Mouse (Mus musculus) hindbrain, embryonic 15.5 days (tissue): ENCODE measurements around the gene Lemd1. TPM values are rescaled to one million over a fixed set of nuclear protein-coding genes. Genes with fewer than 3 reads are reported as not detected.
"Not testable (repeated sequence)": the region's sequence is repeated elsewhere in the genome, so short reads cannot be mapped to it uniquely, and the experiment has no call there.

Experiments
- ATAC-seq: fragments of 200-750 bp; cut with Nextera tagmentation; 2 replicates; pipeline ENCODE4 v1.8.0; 2017; ENCODE audit warnings: low read depth, moderate number of reproducible peaks, moderate TSS enrichment; ENCODE audit not compliant: low FRiP score
- H3K27ac ChIP-seq: fragments of 300-500 bp; sonication (generic); replicated peaks from 2 replicates; pipeline ENCODE4 v1.5.1; 2015; ENCODE audit warnings: mild to moderate bottlenecking, inconsistent platforms
- H3K27me3 ChIP-seq: fragments of 300-500 bp; sonication (generic); 2 replicates; pipeline ENCODE4 v1.6.1; 2015; ENCODE audit warnings: control low read depth, inconsistent platforms
- H3K36me3 ChIP-seq: fragments of 300-500 bp; sonication (generic); 2 replicates; pipeline ENCODE4 v1.6.1; 2015; ENCODE audit warnings: control low read depth, inconsistent platforms
- H3K4me1 ChIP-seq: fragments of 300-500 bp; sonication (generic); replicated peaks from 2 replicates; pipeline ENCODE4 v1.6.1; 2015; ENCODE audit warnings: control low read depth, inconsistent platforms
- H3K4me2 ChIP-seq: fragments of 300-500 bp; sonication (generic); 2 replicates; pipeline ENCODE4 v1.6.1; 2015; ENCODE audit warnings: moderate library complexity, mild to moderate bottlenecking, inconsistent platforms
- H3K4me3 ChIP-seq: fragments of 300-500 bp; sonication (generic); 2 replicates; pipeline ENCODE4 v1.5.1; 2015; ENCODE audit warnings: mild to moderate bottlenecking, inconsistent platforms
- H3K9ac ChIP-seq: fragments of 300-500 bp; sonication (generic); 2 replicates; pipeline ENCODE4 v1.6.1; 2015; ENCODE audit warnings: inconsistent platforms
- H3K9me3 ChIP-seq: fragments of 300-500 bp; sonication (generic); 2 replicates; pipeline ENCODE4 v1.6.1; 2016; ENCODE audit warnings: control low read depth, inconsistent platforms
- WGBS: fragments of 180-500 bp; shearing (Covaris S2); methylation state at CpG from one replicate; pipeline ENCODE4 v1.1.7; 2015; 5-methylcytosine and 5-hydroxymethylcytosine counted together
- polyA plus RNA-seq: library from polyadenylated mRNA; unstranded; fragments of >200 nt; fragmentation: Nextera tagmentation; extraction: Ambion mirVana; gene quantifications from 2 replicates; pipeline ENCODE4 v1.2.1, GENCODE M21; 2015

Lemd1 gene
- polyA plus RNA-seq, 1 experiment from 2014 or later = 16.2 TPM

DNA sequence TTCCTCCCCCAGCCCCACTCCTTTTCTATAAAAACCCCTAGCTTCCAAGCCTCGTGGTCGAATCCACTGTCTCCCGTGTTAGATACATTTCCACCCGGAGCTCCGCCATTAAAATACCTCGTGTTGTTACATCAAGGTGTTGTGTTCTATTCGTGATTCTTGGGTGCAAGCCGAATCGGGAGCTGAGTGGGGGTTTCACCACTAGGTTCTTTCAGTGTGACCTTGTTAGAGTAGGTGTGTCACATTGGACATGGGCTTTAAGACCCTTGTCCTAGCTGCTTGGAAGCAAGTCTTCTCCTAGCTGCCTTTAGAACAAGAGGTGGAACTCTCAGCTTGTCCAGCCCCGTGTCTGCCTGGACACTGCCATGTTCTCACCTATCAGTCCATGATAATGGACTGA is 74.7 kb downstream of the Lemd1 start:
- Histone ChIP-seq H3K27ac (no peak overlapping the region), H3K9ac (no peak overlapping the region), H3K9me3 (no peaks in the 10 kb centered on the region), H3K4me2 (no peak overlapping the region), H3K4me3 (no peak overlapping the region), H3K4me1 (peaks cover 12% of the 10 kb centered on the region), H3K36me3 (no peaks in the 10 kb centered on the region), H3K27me3 (no peaks in the 10 kb centered on the region)
- no peak for ATAC-seq
- 89% methylated on average over 10 of the region's 10 CpGs for WGBS

DNA sequence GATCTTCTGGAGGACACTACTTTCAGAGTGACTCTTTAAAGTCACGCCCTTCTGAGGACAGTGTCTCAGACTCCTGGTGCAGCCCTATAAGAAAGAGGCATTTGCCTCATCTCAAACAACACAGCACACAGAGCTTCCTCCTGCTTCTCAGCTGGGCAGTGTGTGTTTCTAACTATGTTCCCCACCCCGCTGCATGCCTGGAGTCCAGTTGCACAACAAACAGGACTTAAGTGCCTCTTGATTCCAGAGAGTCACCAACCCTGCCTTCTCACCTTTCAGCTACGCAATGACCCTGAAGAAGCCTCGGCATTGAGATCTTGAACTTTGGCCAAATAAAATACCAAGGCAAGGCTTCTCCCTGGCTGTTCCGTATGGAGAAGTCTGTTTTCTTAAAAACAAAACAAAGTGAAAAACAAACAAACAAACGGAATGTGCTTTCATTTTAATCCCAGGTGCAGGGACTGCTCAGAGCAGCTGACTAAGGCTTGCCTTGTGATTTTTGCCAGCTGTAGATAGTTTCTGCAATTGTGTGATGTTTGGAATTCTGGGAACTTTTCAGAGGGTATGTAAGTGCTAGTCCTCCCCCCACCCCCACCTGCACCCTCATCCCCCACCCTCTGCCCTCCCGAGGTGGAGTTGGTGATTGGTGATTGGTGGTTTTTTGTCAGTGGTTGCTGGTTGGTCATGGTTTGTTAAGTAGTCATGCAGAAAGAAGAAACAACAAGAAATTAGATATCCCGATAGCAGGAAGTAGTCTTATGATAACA is 75.7 kb downstream of the Lemd1 start:
- Histone ChIP-seq H3K4me2 (no peak overlapping the region), H3K9ac (no peak overlapping the region), H3K27me3 (no peaks in the 10 kb centered on the region), H3K4me1 (peaks cover 12% of the 10 kb centered on the region), H3K36me3 (no peaks in the 10 kb centered on the region), H3K9me3 (no peaks in the 10 kb centered on the region), H3K27ac (no peak overlapping the region), H3K4me3 (no peak overlapping the region)
- ATAC-seq = no peak
- 66% methylated on average over 8 of the region's 8 CpGs for WGBS

DNA sequence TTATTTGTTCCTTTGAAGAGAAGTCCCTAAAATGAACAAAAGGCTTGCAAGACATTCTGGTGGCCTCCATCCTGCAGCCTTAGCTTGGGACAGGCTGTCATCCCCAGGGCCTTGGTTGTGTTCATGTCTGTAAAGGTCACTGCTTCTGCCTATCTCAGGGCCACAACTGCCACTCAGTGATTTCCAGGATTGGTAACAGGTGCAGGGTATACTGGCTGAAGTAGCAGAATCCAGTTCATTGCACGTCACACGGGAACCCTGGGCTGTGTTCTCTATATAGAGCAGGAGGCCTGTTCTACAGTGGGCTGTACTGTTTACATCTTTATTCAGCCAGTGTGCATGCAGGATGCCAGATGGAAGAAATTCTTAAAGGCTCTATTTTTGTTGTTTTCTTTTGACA is 76.7 kb downstream of the Lemd1 start:
- Histone ChIP-seq H3K27me3 (no peaks in the 10 kb centered on the region), H3K4me1 (peaks cover 12% of the 10 kb centered on the region), H3K36me3 (no peaks in the 10 kb centered on the region), H3K4me2 (no peak overlapping the region), H3K9ac (no peak overlapping the region), H3K9me3 (no peaks in the 10 kb centered on the region), H3K27ac (no peak overlapping the region), H3K4me3 (no peak overlapping the region)
- WGBS = 61% methylated on average over 2 of the region's 2 CpGs
- ATAC-seq = no peak

DNA sequence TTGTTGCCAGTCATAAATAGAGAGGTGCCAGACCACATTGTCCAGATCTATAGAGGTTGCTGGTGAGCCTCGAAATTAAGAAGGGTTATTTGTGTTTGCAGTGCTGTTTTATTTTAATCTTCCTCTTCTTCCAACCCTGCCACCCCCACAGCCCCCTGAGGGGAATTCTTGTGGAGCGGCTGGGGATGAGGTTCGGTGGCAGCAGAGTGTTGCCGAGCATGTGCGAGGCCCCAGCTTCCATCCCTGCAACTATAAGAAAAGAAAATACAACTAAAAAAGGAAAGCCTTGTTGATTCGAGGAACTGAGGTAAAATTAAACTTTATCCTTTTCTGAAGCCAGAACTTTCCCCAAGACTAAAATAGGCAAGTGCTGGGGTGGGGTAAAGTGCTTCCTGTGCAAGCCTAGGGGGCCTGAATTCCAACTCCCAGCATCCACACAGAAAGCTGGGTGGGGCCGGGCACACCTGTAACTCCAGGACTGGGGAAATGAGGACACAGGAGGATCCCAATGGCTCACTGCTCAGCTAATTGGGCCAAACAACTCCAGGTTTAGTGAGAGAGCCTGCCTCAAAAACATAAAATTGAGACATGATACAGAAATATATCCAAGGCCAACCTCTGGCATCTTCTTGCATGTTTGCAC is 77.3 kb downstream of the Lemd1 start:
- H3K4me1 ChIP-seq = peaks cover 12% of the 10 kb centered on the region
- H3K4me3 ChIP-seq = no peak overlapping the region
- no peak for ATAC-seq
- no peaks in the 10 kb centered on the region for H3K36me3 ChIP-seq
- no peak overlapping the region for H3K9ac ChIP-seq
- H3K27ac ChIP-seq = no peak overlapping the region
- 64% methylated on average over 7 of the region's 7 CpGs for WGBS
- no peaks in the 10 kb centered on the region for H3K27me3 ChIP-seq
- H3K4me2 ChIP-seq = no peak overlapping the region
- no peaks in the 10 kb centered on the region for H3K9me3 ChIP-seq

DNA sequence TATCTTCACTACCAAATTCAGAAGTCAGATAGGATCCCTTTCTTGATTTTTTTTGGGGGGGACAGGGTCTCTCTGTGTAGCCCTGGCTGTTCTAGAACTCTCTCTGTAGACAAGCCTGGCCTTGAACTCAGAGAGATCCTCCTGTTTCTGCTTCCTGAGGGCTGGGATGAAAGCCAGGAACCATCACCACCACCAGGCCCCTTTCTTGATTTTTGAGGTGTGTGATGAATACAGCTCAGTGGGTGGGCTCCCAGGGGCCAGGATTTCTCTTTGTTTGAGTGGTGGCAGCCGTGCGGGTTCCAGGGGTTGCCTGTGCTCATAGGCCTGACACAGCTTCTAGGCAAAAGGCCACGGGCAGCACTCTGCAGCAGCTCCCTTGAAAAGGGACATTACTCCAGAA is 80.0 kb downstream of the Lemd1 start:
- Histone ChIP-seq H3K27me3 (no peaks in the 10 kb centered on the region), H3K4me3 (no peak overlapping the region), H3K27ac (no peak overlapping the region), H3K9me3 (no peaks in the 10 kb centered on the region), H3K36me3 (no peaks in the 10 kb centered on the region), H3K4me1 (peaks cover 7% of the 10 kb centered on the region), H3K4me2 (no peak overlapping the region), H3K9ac (no peak overlapping the region)
- no peak for ATAC-seq
- WGBS = 46% methylated on average over 3 of the region's 3 CpGs

DNA sequence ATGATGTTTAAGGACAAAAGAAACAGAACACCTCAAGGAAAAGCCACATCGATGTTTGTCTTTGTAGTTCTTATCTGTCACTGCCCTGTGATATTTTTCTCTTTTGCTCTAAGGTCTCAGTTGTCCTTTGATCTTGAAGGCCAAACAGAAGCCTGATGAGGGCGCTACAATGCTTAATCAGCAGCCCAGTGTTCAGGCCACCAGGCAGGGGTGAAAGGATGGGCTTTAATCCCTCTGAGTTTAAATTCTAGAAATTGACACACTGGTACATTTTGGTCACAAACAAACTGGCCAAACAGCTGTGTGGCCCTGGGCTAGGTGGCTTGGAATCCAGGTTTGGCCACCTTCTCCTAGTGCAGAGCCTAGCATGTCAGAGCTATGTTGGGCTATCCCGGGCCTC is 85.5 kb downstream of the Lemd1 start:
- H3K9ac ChIP-seq = no peak overlapping the region
- WGBS = 79% methylated on average over 3 of the region's 3 CpGs
- no peak for ATAC-seq
- no peak overlapping the region for H3K4me3 ChIP-seq
- no peak overlapping the region for H3K4me2 ChIP-seq
- no peaks in the 10 kb centered on the region for H3K36me3 ChIP-seq
- H3K27me3 ChIP-seq = no peaks in the 10 kb centered on the region; the same call in 1 of the 2 replicates
- no peak overlapping the region for H3K27ac ChIP-seq
- peaks cover 7% of the 10 kb centered on the region; the same call in 1 of the 2 replicates for H3K4me1 ChIP-seq
- H3K9me3 ChIP-seq = no peaks in the 10 kb centered on the region

DNA sequence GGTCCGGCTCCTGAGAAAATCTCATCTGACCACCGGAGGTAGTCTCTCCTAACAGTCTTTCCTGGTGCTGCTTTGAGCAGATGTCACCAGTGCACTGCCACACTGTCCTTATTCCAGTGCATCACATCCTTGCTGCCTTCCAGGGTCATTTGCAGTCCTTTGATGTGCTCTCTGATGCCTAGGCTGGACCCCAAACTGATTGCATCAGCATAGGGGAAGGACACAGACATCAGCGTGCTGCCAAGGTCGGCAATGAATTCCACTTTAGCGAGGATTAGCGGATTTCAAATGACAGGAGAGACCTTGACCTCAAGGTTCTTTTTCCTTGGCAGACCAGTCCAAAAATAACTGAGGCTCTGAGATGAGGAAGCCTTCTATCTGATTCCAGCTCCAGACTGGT is 85.9 kb downstream of the Lemd1 start:
- no peaks in the 10 kb centered on the region for H3K9me3 ChIP-seq
- no peak overlapping the region for H3K27ac ChIP-seq
- peaks cover 12% of the 10 kb centered on the region for H3K4me1 ChIP-seq
- no peaks in the 10 kb centered on the region for H3K36me3 ChIP-seq
- H3K4me3 ChIP-seq = no peak overlapping the region
- H3K4me2 ChIP-seq = no peak overlapping the region
- WGBS = 78% methylated on average over 6 of the region's 6 CpGs
- no peaks in the 10 kb centered on the region; the same call in 1 of the 2 replicates for H3K27me3 ChIP-seq
- no peak overlapping the region for H3K9ac ChIP-seq
- ATAC-seq = no peak

DNA sequence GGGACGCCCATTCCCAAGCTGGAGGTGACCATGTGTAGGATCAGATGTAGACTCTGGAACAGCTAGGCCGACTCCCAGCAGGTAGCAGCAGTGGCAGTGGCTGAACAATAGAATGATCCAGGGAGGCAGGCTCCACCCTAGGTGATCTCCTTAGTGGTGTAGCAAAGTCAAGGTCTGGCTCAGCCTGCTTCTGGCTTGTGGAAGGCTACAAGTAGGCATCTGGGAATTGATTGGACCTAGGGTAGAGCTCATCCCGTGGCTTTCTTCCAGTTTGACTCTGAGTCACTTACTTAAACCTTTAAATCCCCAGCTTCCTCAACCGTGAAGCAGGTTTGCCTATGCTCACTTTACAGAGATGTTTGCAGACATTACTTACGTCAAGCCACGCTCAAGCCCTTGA is 89.4 kb downstream of the Lemd1 start:
- not testable (repeated sequence) for H3K9ac ChIP-seq, H3K9me3 ChIP-seq, H3K27ac ChIP-seq, H3K4me3 ChIP-seq, H3K36me3 ChIP-seq, H3K27me3 ChIP-seq, ATAC-seq, H3K4me2 ChIP-seq
- peaks cover 30% of the 10 kb centered on the region for H3K4me1 ChIP-seq
- 80% methylated on average over 6 of the region's 6 CpGs for WGBS

DNA sequence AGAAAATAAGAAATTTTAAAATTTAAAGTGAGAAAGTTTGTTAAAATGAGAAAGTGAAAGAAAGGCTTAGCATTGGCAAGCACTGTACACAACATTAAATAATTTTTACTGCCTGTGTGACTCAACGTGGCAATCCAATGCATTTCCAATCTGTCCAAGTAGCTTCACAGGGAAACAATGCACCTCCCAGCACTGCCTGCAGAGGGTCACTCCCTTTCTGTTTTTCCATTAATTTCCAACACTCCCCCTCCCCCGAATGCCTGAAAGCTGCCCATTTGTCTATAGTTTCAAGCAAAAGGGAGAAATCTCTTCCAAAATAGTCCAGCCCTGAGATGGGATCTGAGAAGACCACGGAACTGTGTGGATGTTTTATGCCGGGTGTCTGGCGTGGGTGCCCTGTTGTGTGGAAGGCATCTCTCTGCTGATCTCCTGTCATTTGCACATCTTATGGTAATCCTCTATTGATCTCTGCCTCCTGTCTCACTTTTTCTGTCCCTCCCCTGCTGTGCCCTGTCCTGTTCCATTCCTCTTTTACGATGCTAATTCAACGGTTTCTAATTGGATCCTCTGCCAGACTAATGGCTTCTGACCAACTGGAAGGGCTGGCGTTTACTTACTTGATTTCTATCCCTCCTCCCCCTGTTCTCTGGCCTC is 90.4 kb downstream of the Lemd1 start:
- Histone ChIP-seq H3K27me3 (no peaks in the 10 kb centered on the region; the same call in 1 of the 2 replicates), H3K27ac (peak overlapping the region; percentile 17; the same call in 1 of the 2 replicates), H3K36me3 (no peaks in the 10 kb centered on the region), H3K9me3 (no peaks in the 10 kb centered on the region), H3K4me3 (no peak overlapping the region), H3K4me1 (peaks cover 30% of the 10 kb centered on the region), H3K9ac (no peak overlapping the region), H3K4me2 (peak overlapping the region; percentile 11; the same call in 1 of the 2 replicates)
- peak; percentile 5; the same call in 1 of the 2 replicates for ATAC-seq
- WGBS = 7% methylated on average over 8 of the region's 8 CpGs

DNA sequence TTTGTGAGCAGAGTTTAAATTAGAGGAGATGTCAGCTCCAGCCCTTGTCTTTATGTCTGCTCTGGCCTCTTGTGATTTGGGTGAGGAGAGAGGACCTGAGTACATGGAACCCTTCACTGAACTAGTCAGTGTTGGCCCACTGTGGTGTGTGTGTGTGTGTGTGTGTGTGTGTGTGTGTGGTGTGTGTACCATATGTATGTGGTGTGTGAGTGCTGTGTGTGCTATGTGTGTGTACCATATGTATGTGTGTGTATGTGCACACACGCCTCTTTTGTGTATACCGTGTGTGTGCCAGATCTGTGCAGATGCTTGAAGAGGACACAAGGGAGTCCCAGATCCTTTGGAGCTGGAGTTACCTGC is 90.9 kb downstream of the Lemd1 start:
- Histone ChIP-seq H3K9ac (no peak overlapping the region), H3K27me3 (no peaks in the 10 kb centered on the region; the same call in 1 of the 2 replicates), H3K36me3 (no peaks in the 10 kb centered on the region), H3K4me2 (no peak overlapping the region), H3K27ac (peak overlapping the region; percentile 17; the same call in 1 of the 2 replicates), H3K9me3 (no peaks in the 10 kb centered on the region), H3K4me3 (no peak overlapping the region), H3K4me1 (peaks cover 30% of the 10 kb centered on the region)
- ATAC-seq = peak; percentile 21; the same call in 1 of the 2 replicates
- WGBS = 82% methylated on average over 2 of the region's 2 CpGs

DNA sequence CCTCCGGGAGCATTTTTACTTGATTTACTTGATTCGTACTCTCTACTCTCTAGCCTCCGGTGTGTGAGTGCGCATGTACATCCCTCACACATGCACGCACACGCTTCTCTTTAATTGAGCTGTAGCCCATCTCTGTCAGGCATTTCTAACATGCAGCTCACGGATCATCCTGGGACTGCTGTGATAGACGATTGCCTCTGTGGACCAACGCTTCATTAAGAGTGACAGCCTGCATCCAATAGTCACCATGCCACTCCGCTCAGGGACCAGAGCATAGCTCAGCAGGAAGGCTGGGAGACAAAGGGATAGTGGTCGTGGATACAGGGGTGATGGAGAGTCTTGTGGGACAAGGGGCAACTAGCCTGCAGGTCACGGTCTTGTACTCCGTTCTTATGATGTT is 91.8 kb downstream of the Lemd1 start:
- peak; percentile 64 for ATAC-seq
- 20% methylated on average over 13 of the region's 13 CpGs for WGBS

DNA sequence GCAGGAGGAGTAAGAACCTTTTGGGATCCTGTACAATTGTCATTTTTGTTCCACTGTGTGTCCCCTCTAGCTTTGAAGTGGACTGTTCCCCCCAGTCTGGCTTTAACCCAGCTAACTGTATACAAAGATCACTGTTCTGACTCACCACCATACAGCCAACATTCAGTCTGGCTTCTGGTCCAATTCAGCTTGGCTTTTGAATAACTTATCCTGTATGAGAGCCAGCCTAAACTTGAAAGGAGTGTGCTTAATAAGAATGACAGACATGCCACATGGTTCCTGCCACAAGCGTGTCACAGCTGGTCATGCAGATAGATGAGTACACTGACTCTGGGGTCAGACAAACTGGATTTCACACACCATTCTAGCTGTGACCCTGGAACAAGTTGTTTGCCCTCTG is 95.5 kb downstream of the Lemd1 start:
- WGBS = 66% methylated on average over 1 of the region's 1 CpGs
- Histone ChIP-seq H3K4me3 (no peak overlapping the region), H3K36me3 (no peaks in the 10 kb centered on the region), H3K4me1 (peaks cover 51% of the 10 kb centered on the region), H3K9me3 (no peaks in the 10 kb centered on the region), H3K4me2 (no peak overlapping the region), H3K9ac (no peak overlapping the region), H3K27ac (no peak overlapping the region), H3K27me3 (no peaks in the 10 kb centered on the region)
- no peak for ATAC-seq

More for the DNA sequence above, 91.8 kb downstream of the Lemd1 start:
- peaks cover 37% of the 10 kb centered on the region for H3K4me1 ChIP-seq
- H3K9ac ChIP-seq = no peak overlapping the region
- no peaks in the 10 kb centered on the region for H3K36me3 ChIP-seq
- H3K27ac ChIP-seq = peak overlapping the region; percentile 52
- no peaks in the 10 kb centered on the region for H3K9me3 ChIP-seq
- H3K27me3 ChIP-seq = no peaks in the 10 kb centered on the region; the same call in 1 of the 2 replicates
- no peak overlapping the region for H3K4me2 ChIP-seq
- H3K4me3 ChIP-seq = no peak overlapping the region
